Mouse (Mus musculus) midbrain, embryonic 12.5 days (tissue): ENCODE measurements at regions not wholly inside any gene's neighbourhood (a gene's known extent, or its start where the extent isn't known, plus 50 kb on each side); places are given as distances from the start of the nearest gene placed in this dataset.

Experiments used
- ATAC-seq: fragments of 200-750 bp; cut with Nextera tagmentation; 2 replicates; pipeline ENCODE4 v1.8.0; 2017; ENCODE audit warnings: low read depth, moderate TSS enrichment, moderate library complexity; ENCODE audit not compliant: low FRiP score
- H3K27ac ChIP-seq: fragments of 300-500 bp; sonication (generic); replicated peaks from 2 replicates; pipeline ENCODE4 v1.5.1; 2016; ENCODE audit warnings: mild to moderate bottlenecking
- H3K27me3 ChIP-seq: fragments of 300-500 bp; sonication (generic); 2 replicates; pipeline ENCODE4 v1.6.1; 2016; ENCODE audit warnings: mild to moderate bottlenecking
- H3K36me3 ChIP-seq: fragments of 300-500 bp; sonication (generic); 2 replicates; pipeline ENCODE4 v1.6.1; 2016
- H3K4me1 ChIP-seq: fragments of 300-500 bp; sonication (generic); 2 replicates; pipeline ENCODE4 v1.6.1; 2016
- H3K4me2 ChIP-seq: fragments of 300-500 bp; sonication (generic); replicated peaks from 2 replicates; pipeline ENCODE4 v1.6.1; 2016; ENCODE audit warnings: mild to moderate bottlenecking, moderate library complexity
- H3K4me3 ChIP-seq: fragments of 300-500 bp; sonication (generic); 2 replicates; pipeline ENCODE4 v1.5.1; 2016; ENCODE audit warnings: mild to moderate bottlenecking
- H3K9ac ChIP-seq: fragments of 300-500 bp; sonication (generic); replicated peaks from 2 replicates; pipeline ENCODE4 v1.6.1; 2016; ENCODE audit warnings: mild to moderate bottlenecking, moderate library complexity
- H3K9me3 ChIP-seq: fragments of 300-500 bp; sonication (generic); 2 replicates; pipeline ENCODE4 v1.6.1; 2016; ENCODE audit warnings: mild to moderate bottlenecking
- WGBS: fragments of 180-500 bp; shearing (Covaris S2); methylation state at CpG from one replicate; pipeline ENCODE4 v1.1.7; 2016; 5-methylcytosine and 5-hydroxymethylcytosine counted together

DNA sequence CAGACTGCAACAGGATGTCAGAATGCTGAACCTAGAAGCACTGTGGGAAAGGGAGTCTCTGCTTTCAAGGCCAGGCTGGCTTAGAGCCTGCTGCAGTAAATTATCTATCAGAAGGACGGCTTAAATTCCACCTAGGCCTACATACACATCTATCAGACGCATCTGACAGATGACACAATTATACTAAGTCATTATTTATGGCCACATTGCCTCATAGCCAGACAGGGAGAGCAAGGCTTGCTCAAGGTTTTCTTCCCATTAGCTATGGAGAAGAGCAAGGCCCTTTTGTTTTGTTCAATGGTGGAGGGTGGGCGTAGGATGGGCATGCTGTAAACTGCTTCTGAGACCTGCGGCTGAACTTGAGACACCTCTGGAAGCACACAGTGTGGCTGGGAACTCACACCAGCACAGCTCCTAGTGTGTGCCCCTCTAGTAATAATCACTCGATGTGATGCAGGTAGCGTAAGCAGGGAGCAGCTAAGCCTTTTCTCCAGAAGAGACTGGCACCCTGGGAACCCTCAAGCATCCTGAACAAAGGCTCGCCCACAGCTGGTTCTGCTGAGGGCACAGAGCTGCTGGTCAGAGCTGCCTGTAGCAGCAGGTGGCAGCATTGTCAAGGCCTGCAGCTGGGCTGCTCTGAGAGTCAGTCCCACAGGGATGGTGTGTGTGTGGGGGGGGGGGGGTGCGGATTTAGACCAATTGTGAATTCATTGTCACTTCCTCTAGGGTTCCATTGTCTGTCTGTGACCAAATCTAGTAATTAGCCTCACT is 406.8 kb upstream of the Adamts16 start:
- Histone ChIP-seq H3K4me2 (no peak overlapping the region), H3K27ac (no peak overlapping the region; the same call in 1 of the 2 replicates), H3K27me3 (peaks cover 23% of the 10 kb centered on the region), H3K4me3 (no peak overlapping the region), H3K9ac (no peak overlapping the region), H3K36me3 (no peaks in the 10 kb centered on the region), H3K4me1 (peaks cover 11% of the 10 kb centered on the region), H3K9me3 (no peaks in the 10 kb centered on the region)
- ATAC-seq: peak; percentile 94
- 28% methylated on average over 8 of the region's 8 CpGs for WGBS

DNA sequence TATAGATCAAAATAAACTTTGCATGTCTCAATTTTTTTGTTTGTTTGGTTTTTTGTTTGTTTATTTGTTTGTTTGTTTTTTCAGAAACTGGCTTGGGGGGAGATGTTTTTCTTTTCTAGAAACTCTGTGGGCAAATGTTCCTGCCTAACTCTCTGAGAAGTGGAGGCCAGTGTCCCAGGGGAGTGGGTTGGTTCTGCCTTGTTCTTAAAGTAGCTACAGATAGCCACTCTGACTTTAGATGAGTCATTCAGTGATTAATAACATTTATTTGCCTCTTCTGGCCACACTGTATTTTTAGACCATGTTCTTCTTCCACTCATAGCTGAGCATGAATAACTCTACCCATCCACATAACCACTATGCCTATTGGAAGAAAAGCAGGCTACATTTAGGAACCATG is 405.6 kb upstream of the Adamts16 start:
- Histone ChIP-seq H3K27ac (no peak overlapping the region), H3K27me3 (peaks cover 23% of the 10 kb centered on the region), H3K4me1 (peaks cover 11% of the 10 kb centered on the region), H3K9ac (no peak overlapping the region), H3K9me3 (no peaks in the 10 kb centered on the region), H3K36me3 (no peaks in the 10 kb centered on the region), H3K4me2 (no peak overlapping the region), H3K4me3 (no peak overlapping the region)
- ATAC-seq: no peak

DNA sequence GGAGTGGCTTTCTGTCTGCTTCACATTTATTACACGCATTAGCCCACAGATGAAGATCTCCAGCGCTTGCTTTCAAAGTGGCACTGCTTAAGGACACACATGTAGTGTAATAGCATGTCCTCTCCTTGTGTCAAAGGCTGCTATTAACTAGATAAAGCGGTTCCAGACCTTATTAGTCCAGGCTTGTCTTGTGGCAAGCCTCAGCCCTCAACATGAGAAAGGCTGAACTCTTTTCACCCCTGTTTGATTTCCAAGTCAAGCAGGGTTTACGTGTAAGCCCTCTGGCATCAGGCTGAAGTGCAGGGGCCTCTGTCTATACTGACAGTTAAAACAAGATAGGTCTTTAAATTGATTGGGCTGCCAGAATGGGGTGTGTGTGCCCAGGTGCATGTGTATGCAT is 403.7 kb upstream of the Adamts16 start:
- Histone ChIP-seq H3K4me1 (peaks cover 11% of the 10 kb centered on the region), H3K4me3 (no peak overlapping the region), H3K27ac (no peak overlapping the region), H3K9me3 (no peaks in the 10 kb centered on the region), H3K4me2 (no peak overlapping the region), H3K9ac (no peak overlapping the region), H3K36me3 (no peaks in the 10 kb centered on the region), H3K27me3 (peaks cover 28% of the 10 kb centered on the region)
- WGBS: 84% methylated on average over 4 of the region's 4 CpGs
- no peak for ATAC-seq

DNA sequence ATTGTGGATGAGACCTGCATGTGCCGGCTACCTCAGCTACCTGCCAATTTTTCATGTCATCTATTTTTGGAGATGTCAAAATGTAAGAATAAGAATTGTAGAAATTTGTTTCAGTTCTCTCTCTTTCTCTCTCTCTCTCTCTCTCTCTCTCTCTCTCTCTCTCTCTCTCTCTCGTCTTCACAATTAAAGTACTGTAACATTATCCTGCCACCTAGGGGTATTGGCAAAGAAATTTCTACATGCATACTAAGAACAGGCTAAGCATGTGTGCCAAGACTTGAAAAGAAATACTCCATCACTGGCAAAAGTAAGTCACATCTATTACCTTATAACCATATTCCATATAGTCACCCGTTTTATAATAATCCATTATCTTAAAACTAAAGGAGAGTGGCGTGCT is 398.2 kb upstream of the Adamts16 start:
- Histone ChIP-seq H3K4me3 (no peak overlapping the region), H3K4me2 (no peak overlapping the region), H3K27me3 (peaks cover 9% of the 10 kb centered on the region; the same call in 1 of the 2 replicates), H3K27ac (no peak overlapping the region), H3K9ac (no peak overlapping the region), H3K36me3 (no peaks in the 10 kb centered on the region), H3K4me1 (no peaks in the 10 kb centered on the region), H3K9me3 (no peaks in the 10 kb centered on the region)
- 85% methylated on average over 4 of the region's 4 CpGs for WGBS
- no peak for ATAC-seq

DNA sequence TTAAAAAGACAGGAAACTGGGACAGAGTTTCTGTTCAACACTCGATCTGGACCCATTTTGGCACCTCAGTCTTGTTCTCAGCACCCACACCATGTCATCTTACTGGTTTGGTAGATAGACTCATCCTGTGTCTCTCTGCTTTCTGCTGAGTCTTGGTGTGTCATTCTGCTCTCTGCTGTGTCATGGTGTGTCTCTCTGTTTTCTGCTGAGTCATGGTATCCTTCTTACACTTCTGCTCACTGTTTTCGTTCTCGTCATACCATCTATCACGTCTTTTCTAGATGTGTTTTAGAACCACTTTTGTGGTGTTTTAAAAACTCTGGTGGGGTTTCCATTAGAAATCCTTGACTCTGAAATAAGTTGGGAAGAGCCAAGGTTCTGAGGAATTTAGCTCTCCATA is 393.7 kb upstream of the Adamts16 start:
- Histone ChIP-seq H3K9ac (no peak overlapping the region), H3K4me3 (no peak overlapping the region), H3K27me3 (no peaks in the 10 kb centered on the region), H3K4me1 (no peaks in the 10 kb centered on the region), H3K27ac (no peak overlapping the region), H3K9me3 (no peaks in the 10 kb centered on the region), H3K36me3 (no peaks in the 10 kb centered on the region), H3K4me2 (no peak overlapping the region)
- ATAC-seq: no peak
- 95% methylated on average over 4 of the region's 4 CpGs for WGBS

DNA sequence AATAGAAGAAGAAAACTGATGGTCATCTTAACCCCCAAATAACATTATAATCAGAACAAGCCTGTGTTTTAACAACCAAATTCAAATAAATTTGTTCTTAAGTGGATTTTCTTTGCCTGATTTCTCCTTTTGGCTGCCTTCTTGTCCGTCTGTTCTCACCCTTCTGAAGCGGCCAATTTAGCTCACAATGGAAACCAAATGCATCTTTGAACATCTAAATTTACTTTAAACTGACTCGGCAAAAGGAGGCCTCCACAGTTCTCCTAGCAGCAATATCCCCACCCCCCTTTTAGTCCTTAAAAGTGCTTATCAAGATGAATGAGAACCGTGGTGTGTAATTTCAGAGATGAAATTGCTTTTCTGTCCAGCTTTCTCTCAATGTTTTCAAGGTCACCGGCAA is 389.6 kb upstream of the Adamts16 start:
- WGBS: 70% methylated on average over 5 of the region's 5 CpGs
- H3K27me3 ChIP-seq: no peaks in the 10 kb centered on the region
- H3K4me1 ChIP-seq: no peaks in the 10 kb centered on the region
- H3K4me2 ChIP-seq: no peak overlapping the region
- no peak for ATAC-seq
- H3K9ac ChIP-seq: no peak overlapping the region
- H3K9me3 ChIP-seq: no peaks in the 10 kb centered on the region
- H3K27ac ChIP-seq: no peak overlapping the region
- H3K4me3 ChIP-seq: no peak overlapping the region
- no peaks in the 10 kb centered on the region for H3K36me3 ChIP-seq

DNA sequence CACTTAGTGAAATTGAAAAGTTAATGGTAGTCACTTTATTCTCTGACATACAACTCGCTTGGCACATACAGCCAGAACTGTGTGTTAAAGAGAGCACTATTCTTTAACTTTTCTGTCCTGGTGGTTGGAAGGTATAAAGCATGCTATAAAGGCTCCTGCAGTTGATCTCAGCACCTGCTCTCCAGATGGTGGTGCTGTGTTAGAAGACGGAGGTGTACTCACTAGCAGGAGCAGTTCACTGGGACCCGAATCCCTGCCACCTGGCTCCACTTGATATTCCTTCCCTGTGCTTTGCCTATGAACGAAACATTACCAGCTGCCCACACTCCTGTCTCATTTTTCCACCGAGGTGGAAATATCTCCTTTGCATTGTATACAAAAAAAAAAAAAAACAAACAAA is 373.2 kb upstream of the Adamts16 start:
- WGBS: 62% methylated on average over 5 of the region's 5 CpGs
- H3K27me3 ChIP-seq: peaks cover 13% of the 10 kb centered on the region
- ATAC-seq: no peak
- no peak overlapping the region for H3K9ac ChIP-seq
- no peak overlapping the region for H3K4me3 ChIP-seq
- H3K4me1 ChIP-seq: peaks cover 12% of the 10 kb centered on the region
- H3K27ac ChIP-seq: no peak overlapping the region
- no peak overlapping the region for H3K4me2 ChIP-seq
- no peaks in the 10 kb centered on the region; the same call in 1 of the 2 replicates for H3K9me3 ChIP-seq
- H3K36me3 ChIP-seq: no peaks in the 10 kb centered on the region

DNA sequence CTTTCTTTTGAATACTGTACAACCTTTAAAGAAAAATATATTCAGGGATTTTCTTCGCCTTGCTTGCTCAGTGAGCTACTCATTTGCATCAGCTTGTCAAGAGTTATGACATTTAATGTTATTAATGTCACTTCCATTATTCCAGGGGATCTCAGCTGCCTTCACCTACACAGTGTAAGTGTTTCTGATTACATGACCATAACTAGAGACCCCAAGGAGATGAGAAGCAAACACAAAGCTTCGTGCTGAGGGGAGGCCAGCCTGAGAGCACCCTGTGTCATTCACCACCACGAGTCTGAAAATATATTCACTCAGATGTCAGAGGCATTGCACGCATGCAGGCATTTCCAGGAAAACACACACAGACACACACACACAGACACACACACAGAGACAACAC is 369.8 kb upstream of the Adamts16 start:
- Histone ChIP-seq H3K4me3 (no peak overlapping the region), H3K9ac (no peak overlapping the region), H3K27me3 (peaks cover 33% of the 10 kb centered on the region), H3K4me2 (no peak overlapping the region), H3K9me3 (no peaks in the 10 kb centered on the region), H3K4me1 (peaks cover 12% of the 10 kb centered on the region), H3K36me3 (no peaks in the 10 kb centered on the region), H3K27ac (0 out of 2 replicates have a peak overlapping the region, but pooled peaks have one; percentile 2)
- ATAC-seq: no peak
- 38% methylated on average over 4 of the region's 4 CpGs for WGBS

DNA sequence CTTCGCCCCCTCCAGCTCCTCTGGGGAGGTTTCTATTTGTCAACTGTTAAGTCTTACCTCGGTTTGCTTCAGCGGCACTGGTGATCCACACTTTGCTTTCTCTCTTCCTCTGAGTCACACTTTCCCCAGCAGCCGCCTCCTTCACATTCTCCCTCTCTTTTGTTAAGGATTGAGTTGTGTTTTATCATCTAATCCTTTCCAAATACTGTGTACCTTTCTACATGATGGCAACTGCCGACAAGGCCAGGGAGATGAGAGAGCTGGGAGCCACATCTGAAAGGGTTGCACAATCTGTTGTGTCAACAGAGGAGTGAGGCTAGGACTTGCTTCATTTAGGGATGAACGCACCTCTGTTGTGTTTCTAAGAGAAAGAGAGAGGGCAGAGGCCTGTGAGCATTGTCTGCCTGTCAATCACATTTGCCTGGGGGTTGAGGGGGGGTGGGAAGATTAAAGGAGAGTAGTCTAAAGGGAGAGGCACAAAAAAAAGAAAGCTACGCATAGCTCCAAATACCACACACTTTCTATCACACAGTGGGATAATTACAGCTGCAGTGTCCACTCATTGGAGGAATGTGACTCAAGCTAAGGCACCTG is 369.1 kb upstream of the Adamts16 start:
- Histone ChIP-seq H3K27me3 (peaks cover 33% of the 10 kb centered on the region), H3K27ac (no peak overlapping the region), H3K9me3 (no peaks in the 10 kb centered on the region), H3K36me3 (no peaks in the 10 kb centered on the region), H3K4me2 (peak overlapping the region; percentile 4; the same call in 1 of the 2 replicates), H3K9ac (no peak overlapping the region), H3K4me1 (peaks cover 12% of the 10 kb centered on the region), H3K4me3 (no peak overlapping the region)
- 13% methylated on average over 7 of the region's 7 CpGs for WGBS
- peak; percentile 63; the same call in 1 of the 2 replicates for ATAC-seq

DNA sequence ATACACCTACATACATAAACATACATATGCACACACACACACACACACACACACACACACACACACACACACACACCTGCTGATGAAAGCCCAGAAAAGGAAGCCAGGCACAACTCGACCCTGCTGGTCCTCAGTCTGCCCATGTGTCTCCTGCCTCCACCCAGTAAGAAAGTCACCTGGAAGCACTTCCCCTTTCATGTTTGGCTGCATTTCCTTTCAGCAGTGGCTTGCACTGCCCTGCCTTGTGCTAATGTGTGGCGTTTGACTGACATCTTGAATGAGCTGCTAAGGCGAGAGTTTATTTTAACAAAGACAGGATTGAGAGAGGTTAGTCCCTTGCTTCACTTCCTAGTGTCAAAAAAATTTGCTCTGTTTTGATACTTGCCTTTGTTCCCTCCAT is 364.1 kb upstream of the Adamts16 start:
- no peaks in the 10 kb centered on the region for H3K9me3 ChIP-seq
- no peaks in the 10 kb centered on the region for H3K36me3 ChIP-seq
- H3K27ac ChIP-seq: no peak overlapping the region
- H3K4me2 ChIP-seq: no peak overlapping the region
- WGBS: 26% methylated on average over 3 of the region's 3 CpGs
- H3K27me3 ChIP-seq: peaks cover 33% of the 10 kb centered on the region
- H3K4me3 ChIP-seq: no peak overlapping the region
- H3K9ac ChIP-seq: no peak overlapping the region
- ATAC-seq: peak; percentile 44; the same call in 1 of the 2 replicates
- H3K4me1 ChIP-seq: peaks cover 3% of the 10 kb centered on the region; the same call in 1 of the 2 replicates

DNA sequence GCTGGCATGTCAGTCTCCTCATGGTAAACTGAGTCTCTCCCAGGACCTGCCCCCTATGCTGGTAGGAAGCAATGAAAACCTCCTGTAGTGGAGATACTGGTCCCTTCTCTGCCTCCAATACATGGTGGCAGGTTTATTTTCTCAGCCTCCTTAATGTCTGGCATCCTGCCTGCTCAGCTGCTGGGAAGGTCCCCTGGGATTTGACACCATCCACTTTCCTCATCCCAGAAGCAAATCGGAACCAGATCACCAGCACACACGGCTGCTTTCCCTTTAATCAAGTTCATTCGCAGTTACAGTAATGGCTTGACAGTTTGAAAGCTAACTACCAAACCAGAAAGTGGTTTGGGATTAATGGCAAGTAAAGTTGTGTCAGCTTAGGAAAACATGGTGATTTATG is 359.0 kb upstream of the Adamts16 start:
- no peaks in the 10 kb centered on the region for H3K4me1 ChIP-seq
- no peaks in the 10 kb centered on the region for H3K36me3 ChIP-seq
- no peaks in the 10 kb centered on the region for H3K9me3 ChIP-seq
- no peak for ATAC-seq
- no peak overlapping the region for H3K4me2 ChIP-seq
- H3K27ac ChIP-seq: no peak overlapping the region
- H3K27me3 ChIP-seq: peaks cover 15% of the 10 kb centered on the region
- no peak overlapping the region for H3K4me3 ChIP-seq
- no peak overlapping the region for H3K9ac ChIP-seq
- WGBS: 66% methylated on average over 3 of the region's 3 CpGs

DNA sequence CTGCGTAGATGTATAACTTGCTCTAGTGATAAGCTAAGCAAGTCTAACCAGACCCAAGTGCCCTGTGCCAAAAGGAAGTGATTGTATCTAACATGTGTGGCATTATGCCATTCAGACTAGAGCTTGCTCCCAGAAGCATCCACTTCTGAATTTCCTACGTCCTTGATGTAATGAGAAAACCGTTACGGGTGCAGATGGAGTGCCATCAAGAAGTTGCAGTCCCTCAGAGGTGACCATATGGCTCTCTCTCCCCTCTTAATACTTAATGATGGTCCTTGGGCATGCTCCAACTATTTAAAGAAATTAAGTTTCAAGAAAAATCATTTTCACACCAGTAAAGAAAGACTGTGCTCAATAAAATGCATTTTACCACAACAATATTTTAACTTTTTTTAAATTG is 354.1 kb upstream of the Adamts16 start:
- H3K9ac ChIP-seq: no peak overlapping the region
- no peak overlapping the region for H3K4me3 ChIP-seq
- WGBS: 90% methylated on average over 4 of the region's 4 CpGs
- H3K4me2 ChIP-seq: no peak overlapping the region
- H3K36me3 ChIP-seq: no peaks in the 10 kb centered on the region
- H3K4me1 ChIP-seq: no peaks in the 10 kb centered on the region
- ATAC-seq: no peak
- no peaks in the 10 kb centered on the region for H3K9me3 ChIP-seq
- 0 out of 2 replicates have a peak, but pooled peaks cover 3% of the 10 kb centered on the region for H3K27me3 ChIP-seq
- H3K27ac ChIP-seq: no peak overlapping the region
